Mouse (Mus musculus): ENCODE data around the gene Wfikkn2.

DNA sequence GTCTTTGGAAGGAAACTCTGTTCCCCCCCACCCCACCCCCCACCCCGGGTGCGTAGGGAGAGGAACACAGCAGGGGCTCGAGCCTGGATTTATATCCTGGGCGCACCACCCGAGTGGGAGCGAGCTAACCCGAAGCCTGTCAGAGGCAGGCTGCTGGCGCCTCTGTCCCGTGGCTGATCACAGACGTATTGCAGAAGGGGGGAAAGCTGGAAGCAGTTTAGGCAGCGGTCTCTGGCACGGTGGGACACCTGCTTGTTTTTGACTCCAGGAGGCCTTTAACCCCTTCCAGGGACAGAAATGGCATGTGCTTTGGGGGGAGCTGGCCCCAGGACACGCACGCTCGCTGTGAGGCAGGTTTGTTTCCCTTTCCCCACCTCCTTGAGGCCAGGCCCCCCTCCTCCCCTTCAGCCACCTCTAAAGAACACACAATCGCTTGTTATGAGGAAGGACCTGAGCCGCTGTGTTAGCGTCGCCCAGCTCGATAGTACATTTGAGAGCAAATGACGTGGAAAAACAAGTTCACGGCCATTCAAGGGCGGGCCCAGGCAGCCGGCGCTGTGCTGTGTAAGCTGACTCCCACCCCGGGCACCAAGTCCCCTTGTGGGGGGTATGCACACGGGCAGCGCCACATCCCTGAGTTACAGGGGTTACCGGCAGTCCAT lies 2.9 kb downstream of the Wfikkn2 start:
- no peak for TF ChIP-seq CTCF (conservative IDR thresholded peaks at IDR 0.05; ENCODE audit: low read length)
- no peak for TF ChIP-seq NANOG (IDR thresholded peaks at IDR 0.05; ENCODE audit: borderline replicate concordance, low read length)

All from E14TG2a.4 (cell line).